Mouse (Mus musculus) bone marrow, adult 2 months (tissue): Measurements from ENCODE around the gene Rftn1. TPM values are rescaled to one million over a fixed set of nuclear protein-coding genes. Genes with fewer than 3 reads are reported as not detected.
"Not testable (repeated sequence)": the region's sequence is repeated elsewhere in the genome, so short reads cannot be mapped to it uniquely, and the experiment has no call there.

ENCODE experiments used
- H3K27ac ChIP-seq: fragments of 200-500 bp; 2 replicates; pipeline ENCODE4 v1.5.1; 2012; ENCODE audit warnings: low read depth, mild to moderate bottlenecking, control low read depth, inconsistent platforms, low read length; ENCODE audit not compliant: control insufficient read depth, poor library complexity, insufficient read depth
- H3K4me1 ChIP-seq: fragments of 200-500 bp; 2 replicates; pipeline ENCODE4 v1.6.1; 2011; ENCODE audit warnings: low read length; ENCODE audit not compliant: control insufficient read depth, insufficient read depth
- H3K4me3 ChIP-seq: fragments of 200-500 bp; replicated peaks from 2 replicates; pipeline ENCODE3; 2011; ENCODE audit warnings: mild to moderate bottlenecking, low read depth, low read length, control low read depth; ENCODE audit not compliant: control insufficient read depth
- CTCF ChIP-seq: fragments of 200-500 bp; IDR thresholded peaks from 2 replicates; pipeline ENCODE4 v1.5.1; 2011; ENCODE audit warnings: low read length, control low read depth; ENCODE audit not compliant: control insufficient read depth, insufficient read depth
- POLR2A ChIP-seq: fragments of 200-500 bp; IDR thresholded peaks from 2 replicates; pipeline ENCODE4 v1.6.1; 2011; ENCODE audit warnings: low read depth, mild to moderate bottlenecking, control low read depth, low read length, borderline replicate concordance; ENCODE audit not compliant: control insufficient read depth
- WGBS: fragments of 180-500 bp; shearing (Covaris S2); methylation state at CpG from one replicate; pipeline ENCODE4 v1.1.7; 2018; 5-methylcytosine and 5-hydroxymethylcytosine counted together
- polyA plus RNA-seq: library from polyadenylated mRNA; stranded (reverse); fragments of >200 nt; gene quantifications from 2 replicates; pipeline ENCODE4 v1.2.4, GENCODE M21; 2011; ENCODE audit warnings: low replicate concordance; ENCODE audit not compliant: missing spikeins, insufficient read depth, insufficient read length

The Rftn1 gene
- polyA plus RNA-seq, 1 experiment = 18.0 TPM

DNA sequence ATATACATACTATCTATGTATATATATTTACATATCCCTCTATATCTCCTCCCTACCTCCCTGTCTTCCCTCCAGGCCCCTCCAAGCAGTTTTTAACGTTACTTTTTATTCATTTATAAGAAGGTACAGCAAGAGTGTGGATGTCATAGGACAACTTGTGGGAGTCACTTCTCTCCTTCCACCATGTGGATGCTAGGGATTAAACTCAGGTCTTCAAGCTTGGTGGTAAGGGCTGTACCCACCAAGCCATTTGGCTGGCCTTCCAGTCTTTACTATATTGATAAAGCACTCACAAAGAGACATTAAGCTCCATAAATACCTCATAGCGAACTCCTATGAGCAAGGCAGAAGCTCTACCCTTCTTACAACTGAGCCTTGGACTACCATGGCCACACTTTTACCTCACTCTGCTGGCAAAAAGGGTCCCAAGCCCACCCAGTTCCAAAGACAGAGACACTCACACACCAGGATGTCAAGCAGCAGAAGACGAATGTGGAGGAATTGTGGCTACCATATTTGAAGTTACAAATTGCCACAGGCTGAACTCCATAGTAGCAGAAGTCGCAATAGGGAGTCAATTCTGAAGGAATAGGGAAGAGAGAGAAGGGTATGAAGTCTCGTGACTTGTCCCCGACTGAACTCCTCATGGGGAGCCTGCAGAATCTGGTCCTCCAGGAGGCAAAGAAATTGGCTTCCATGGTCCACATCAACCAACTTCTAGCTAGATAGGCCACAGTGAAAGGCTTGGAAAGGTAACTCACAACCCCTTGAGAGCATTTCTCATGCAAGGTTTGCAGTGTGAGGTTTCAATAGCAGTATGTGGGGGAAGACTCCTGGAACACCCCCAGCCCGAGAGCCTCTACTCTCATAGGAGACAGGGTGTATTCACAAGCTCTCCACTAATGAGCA is 17.9 kb upstream of the Rftn1 start:
- Histone ChIP-seq H3K27ac (no peak overlapping the region), H3K4me1 (no peaks in the 10 kb centered on the region), H3K4me3 (no peak overlapping the region)
- TF ChIP-seq POLR2A (no peak), CTCF (no peak)
- 82% methylated on average over 7 of the region's 7 CpGs for WGBS

DNA sequence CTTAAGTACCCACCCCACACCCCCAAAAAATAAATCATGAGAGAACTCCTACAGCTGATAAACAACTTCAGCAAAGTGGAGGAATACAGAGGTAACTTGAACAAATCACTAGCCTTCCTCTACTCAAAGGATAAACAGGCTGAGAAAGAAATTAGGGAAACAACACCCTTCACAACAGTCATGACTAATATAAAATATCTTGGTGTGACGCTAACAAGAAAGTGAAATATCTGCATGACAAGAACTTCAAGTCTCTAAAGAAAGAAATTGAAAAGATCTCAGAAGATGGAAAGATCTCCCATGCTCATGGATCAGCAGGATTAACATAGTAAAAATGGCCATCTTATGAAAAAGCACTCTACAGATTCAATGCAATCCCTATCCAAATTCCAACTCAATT is 15.8 kb upstream of the Rftn1 start:
- H3K4me3 ChIP-seq, H3K4me1 ChIP-seq, H3K27ac ChIP-seq: not testable (repeated sequence)
- WGBS = 69% methylated on average over 1 of the region's 1 CpGs

DNA sequence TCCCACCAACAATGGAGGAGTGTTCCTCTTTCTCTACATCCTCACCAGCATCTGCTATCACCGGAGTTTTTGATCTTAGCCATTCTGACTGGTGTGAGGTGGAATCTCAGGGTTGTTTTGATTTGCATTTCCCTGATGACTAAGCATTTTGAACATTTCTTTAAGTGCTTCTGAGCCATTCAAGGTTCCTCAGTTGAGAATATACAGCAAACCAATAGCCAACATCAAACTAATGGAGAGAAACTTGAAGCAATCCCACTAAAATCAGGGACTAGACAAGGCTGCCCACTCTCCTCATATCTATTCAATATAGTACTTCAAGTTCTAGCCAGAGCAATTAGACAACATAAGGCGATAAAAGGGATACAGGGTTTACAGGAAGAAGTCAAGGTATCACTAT is 15.4 kb upstream of the Rftn1 start:
- not testable (repeated sequence) for H3K27ac ChIP-seq, H3K4me3 ChIP-seq, H3K4me1 ChIP-seq
- WGBS = 58% methylated on average over 2 of the region's 2 CpGs

DNA sequence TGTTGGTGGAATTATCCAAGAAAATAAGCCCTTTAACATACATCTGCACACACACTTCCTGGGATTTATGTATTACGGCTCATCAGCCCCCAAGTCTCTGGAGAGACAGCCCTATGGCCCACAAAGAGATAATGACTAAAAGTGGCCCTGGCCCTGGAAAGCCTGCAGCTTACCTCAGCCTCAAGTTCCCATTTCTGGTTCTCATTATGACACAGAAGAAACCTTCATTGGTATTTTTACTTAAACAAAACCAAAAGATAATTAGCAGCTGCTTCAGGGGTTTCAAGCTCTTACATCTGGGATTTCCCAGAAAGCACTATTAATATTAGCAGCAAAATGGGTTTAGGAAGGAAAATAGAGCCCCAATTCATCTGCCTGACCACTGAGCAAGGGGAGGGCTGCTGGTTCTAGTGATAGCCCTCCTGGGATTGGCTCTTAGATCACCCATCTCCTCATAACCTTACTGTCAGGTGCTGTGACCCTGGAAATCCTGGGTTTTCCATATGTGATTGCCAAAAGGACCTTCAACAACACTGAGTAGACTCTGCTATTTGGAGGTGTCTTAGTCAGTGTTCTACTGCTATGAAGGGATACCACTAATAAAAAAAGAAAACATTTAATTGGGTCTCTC is 14.8 kb upstream of the Rftn1 start:
- WGBS = 47% methylated on average over 1 of the region's 1 CpGs
- no peak overlapping the region for H3K4me3 ChIP-seq
- TF ChIP-seq CTCF (no peak), POLR2A (no peak)
- no peaks in the 10 kb centered on the region for H3K4me1 ChIP-seq
- no peak overlapping the region for H3K27ac ChIP-seq

DNA sequence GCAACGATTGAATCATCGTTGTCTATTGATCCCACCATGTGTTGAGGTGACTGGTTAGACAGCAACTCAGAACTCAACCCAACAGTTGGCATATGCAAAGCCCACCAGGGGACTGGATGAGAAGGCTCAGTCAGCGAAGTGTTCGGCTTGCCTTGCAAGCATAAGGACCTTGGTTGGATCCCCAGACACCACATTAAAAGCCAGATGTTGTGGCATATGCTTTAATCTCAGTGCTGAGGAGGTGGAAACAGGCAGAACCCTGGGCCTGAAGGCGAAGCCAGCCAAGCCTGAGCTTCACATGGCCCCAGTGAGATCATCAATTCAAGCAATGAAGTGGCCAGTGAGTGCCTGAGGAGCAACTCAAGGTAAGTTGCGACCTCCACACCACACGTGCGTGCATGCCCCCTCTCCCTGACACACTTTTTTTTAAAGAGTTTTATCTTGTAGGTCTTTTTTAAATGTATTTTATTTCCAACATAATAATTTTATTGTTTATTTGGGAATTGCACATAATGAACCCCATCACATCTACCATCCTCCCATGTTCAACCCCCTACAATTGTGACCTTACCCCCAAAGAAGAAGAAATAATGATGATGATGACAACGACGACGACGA is 11.5 kb upstream of the Rftn1 start:
- TF ChIP-seq CTCF (no peak), POLR2A (no peak)
- no peak overlapping the region for H3K27ac ChIP-seq
- peaks cover 3% of the 10 kb centered on the region for H3K4me1 ChIP-seq
- WGBS = 85% methylated on average over 12 of the region's 12 CpGs
- H3K4me3 ChIP-seq = no peak overlapping the region

DNA sequence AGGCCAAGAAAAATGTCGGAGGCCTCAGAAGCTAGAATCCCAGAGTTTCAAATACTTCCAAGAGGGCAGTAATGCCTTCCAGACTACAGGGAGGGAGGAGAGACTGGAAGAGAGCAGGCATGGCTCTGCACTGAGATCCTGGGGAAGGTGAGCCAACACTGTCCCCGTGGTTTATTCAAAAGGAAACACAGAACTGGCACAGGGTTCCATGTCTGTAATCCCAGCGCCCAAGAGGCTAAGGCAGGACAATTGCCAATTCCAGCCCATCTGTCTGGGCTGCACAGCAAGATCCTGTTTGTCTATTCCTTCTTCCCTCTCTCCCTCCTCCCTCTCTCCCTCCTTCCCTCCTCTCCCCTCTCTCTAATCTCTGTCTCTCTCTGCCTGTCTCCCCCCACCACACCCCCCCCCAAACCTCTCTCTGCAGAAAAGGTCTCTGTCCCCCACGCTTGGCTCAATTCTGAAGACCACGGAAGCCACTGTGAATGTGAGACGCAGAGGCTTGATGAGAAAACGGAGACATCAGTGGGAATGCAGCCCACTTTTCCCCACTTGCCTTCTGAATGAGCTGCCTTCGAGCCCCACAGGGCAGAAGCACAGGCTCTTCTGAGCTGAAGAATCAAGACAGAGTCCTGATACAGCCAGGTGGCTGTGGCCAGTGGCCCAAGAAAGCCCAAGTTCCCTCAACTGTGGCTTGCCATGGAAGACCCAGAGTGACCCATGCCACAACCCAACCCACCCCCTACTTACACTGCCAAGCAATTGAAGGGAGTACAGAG is 8.8 kb upstream of the Rftn1 start:
- TF ChIP-seq CTCF (no peak), POLR2A (no peak)

DNA sequence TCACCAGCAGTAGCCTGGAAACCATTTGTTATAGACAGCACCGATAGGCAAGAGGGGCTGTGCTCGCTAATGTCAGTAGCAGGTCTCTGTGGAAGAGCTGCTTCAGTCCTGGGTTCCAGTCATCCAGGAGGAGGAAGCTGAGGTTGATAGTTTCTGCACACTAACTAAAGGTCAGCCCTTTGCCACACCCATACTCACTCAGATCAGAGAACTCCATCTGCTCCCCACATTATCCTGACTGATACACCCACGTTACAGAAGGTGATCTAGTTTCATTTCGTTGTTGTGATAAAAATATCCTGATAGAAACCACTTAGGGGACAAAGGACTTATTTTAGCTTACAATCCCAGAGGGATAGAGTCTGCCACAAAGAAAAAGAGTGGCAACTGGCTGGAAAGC is 7.1 kb upstream of the Rftn1 start:
- 57% methylated on average over 4 of the region's 4 CpGs for WGBS
- Histone ChIP-seq H3K4me1 (peaks cover 7% of the 10 kb centered on the region), H3K4me3 (no peak overlapping the region), H3K27ac (no peak overlapping the region)
- no peak for TF ChIP-seq CTCF
- TF ChIP-seq POLR2A = no peak

More for the DNA sequence above, 8.8 kb upstream of the Rftn1 start:
- WGBS = 70% methylated on average over 8 of the region's 8 CpGs
- H3K4me3 ChIP-seq = no peak overlapping the region
- H3K27ac ChIP-seq = no peak overlapping the region
- H3K4me1 ChIP-seq = peaks cover 7% of the 10 kb centered on the region

DNA sequence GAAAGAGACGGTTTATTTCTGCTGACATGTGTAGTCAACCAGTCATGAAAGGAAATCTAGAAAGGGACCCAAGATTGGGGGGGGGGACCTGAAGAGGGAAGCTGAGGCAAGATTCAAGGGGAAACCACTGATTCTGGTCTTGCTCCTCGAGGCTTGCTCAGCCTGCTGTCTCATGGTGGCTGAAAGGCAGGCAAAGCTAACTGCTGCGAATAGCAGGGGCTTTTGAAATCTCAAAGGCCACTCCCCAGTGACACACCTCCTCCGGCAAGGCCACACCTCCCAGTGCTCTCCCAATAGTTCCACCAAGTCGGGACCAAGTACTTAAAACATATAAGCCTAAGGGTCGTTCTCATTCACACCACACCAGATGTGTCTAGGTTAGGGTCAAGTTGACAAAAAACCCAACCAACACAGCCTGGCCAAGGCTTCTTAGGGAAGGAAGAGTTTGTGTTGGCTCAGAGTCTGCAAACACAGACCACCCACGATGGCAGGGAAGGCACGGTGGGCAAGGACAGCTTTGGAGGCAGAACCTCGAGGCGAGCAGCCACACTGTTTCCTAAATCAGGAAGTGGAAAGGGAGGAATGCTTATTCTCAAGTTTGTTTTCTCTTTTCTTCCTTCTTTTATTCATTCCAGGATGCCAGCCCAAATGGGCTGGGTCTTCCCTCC is 5.7 kb upstream of the Rftn1 start:
- no peak for TF ChIP-seq CTCF
- TF ChIP-seq POLR2A = no peak
- no peak overlapping the region for H3K4me3 ChIP-seq
- H3K4me1 ChIP-seq = peaks cover 8% of the 10 kb centered on the region
- H3K27ac ChIP-seq = no peak overlapping the region
- WGBS = 24% methylated on average over 10 of the region's 10 CpGs
